ENCODE assay signal across 21 mouse cellular contexts in the genomic region with DNA sequence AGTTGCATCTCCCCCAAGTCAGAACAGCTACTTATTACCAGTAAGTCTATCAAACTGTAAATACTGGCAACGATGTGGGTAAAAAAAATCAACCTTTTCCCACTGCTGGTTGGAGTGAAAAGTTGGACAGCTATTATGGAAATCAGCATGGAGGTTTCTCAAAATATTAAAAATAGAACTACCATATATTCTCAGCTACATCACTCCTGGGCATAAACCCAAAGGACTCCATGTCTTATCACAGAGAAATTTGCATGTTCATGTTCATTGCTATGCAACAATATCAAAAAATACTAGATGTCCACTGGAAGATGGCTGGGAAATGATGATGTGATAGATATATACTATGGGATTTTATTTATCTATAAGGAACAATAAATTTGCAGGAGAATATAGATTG.
"Had no signal": no experiment of that assay in that cellular context is flagged by ENCODE, and none has a peak within 500 bp of the region (broad histone marks: within the 10 kb centered on the region; RNA-seq: fewer than 3 reads in every experiment).

No protein-coding gene starts in this region.

- DNase-seq: heart, postnatal 10 days; heart, postnatal 14 days; heart, postnatal 36 days; heart, postnatal 4 days; kidney, adult 11 months; kidney, adult 18-20 months; kidney, adult 2 months; kidney, adult 8-10 months; kidney, adult 9 months; kidney, postnatal 14 days; kidney, postnatal 25 days; kidney, postnatal 36 days; kidney, postnatal 4 days; layer of hippocampus, adult 9-11 months; layer of hippocampus, postnatal 36 days had no signal

- ATAC-seq: hindbrain, embryonic 16.5 days; hindbrain, postnatal 0 days; inflammation-experienced regulatory T-cells, adult 6 months; intestine, embryonic 15.5 days; intestine, embryonic 16.5 days; intestine, postnatal 0 days had no signal
